Mouse (Mus musculus) olfactory bulb, adult 2 months (tissue): ENCODE data around the gene Wscd2. TPM values are rescaled to one million over a fixed set of nuclear protein-coding genes. Genes with fewer than 3 reads are reported as not detected.

Source experiments
- H3K27ac ChIP-seq: fragments of 200-500 bp; 2 replicates; pipeline ENCODE4 v1.5.1; 2012; ENCODE audit warnings: low read depth, low read length; ENCODE audit not compliant: insufficient read depth
- H3K4me1 ChIP-seq: fragments of 200-500 bp; 2 replicates; pipeline ENCODE4 v1.6.1; 2012; ENCODE audit warnings: low read length; ENCODE audit not compliant: control insufficient read depth, insufficient read depth
- H3K4me3 ChIP-seq: fragments of 200-500 bp; 2 replicates; pipeline ENCODE4 v1.5.1; 2012; ENCODE audit warnings: mild to moderate bottlenecking, low read depth, low read length, moderate library complexity; ENCODE audit not compliant: insufficient read depth
- CTCF ChIP-seq: fragments of 200-500 bp; IDR thresholded peaks from 2 replicates; pipeline ENCODE4 v1.5.1; 2012; ENCODE audit warnings: low read depth, mild to moderate bottlenecking, low read length, moderate library complexity; ENCODE audit not compliant: insufficient read depth
- POLR2A ChIP-seq: fragments of 200-500 bp; IDR thresholded peaks from 2 replicates; pipeline ENCODE4 v1.6.1; 2012; ENCODE audit warnings: mild to moderate bottlenecking, low read depth, low read length, moderate library complexity; ENCODE audit not compliant: insufficient read depth
- whole genome bisulfite sequencing: fragments of 180-500 bp; shearing (Covaris S2); methylation state at CpG from one replicate; pipeline ENCODE4 v1.1.7; 2018; 5-methylcytosine and 5-hydroxymethylcytosine counted together
- polyA plus RNA-seq: library from polyadenylated mRNA; stranded (reverse); fragments of >200 nt; gene quantifications from 2 replicates; pipeline ENCODE4 v1.2.4, GENCODE M21; 2012; ENCODE audit warnings: low replicate concordance; ENCODE audit not compliant: missing spikeins, insufficient read depth, insufficient read length

Wscd2 gene
- polyA plus RNA-seq, 1 experiment, result not detected

- no peak for TF ChIP-seq CTCF
- TF ChIP-seq POLR2A, result no peak
- 92% methylated on average over 8 of the region's 8 CpGs for WGBS
- Histone ChIP-seq H3K4me3 (no peak overlapping the region), H3K27ac (no peak overlapping the region), H3K4me1 (peaks cover 23% of the 10 kb centered on the region)
These were observed 118.4 kb downstream of the Wscd2 start for GRCm38 (mm10) chr5:113608511-113608910.

GRCm38 (mm10) chr5:113609891-113610290 lies 119.8 kb downstream of the Wscd2 start:
- H3K4me1 ChIP-seq, result peaks cover 23% of the 10 kb centered on the region
- WGBS, result 87% methylated on average over 5 of the region's 5 CpGs
- H3K27ac ChIP-seq, result no peak overlapping the region
- no peak overlapping the region for H3K4me3 ChIP-seq
- TF ChIP-seq POLR2A, result no peak
- TF ChIP-seq CTCF, result no peak

DNA sequence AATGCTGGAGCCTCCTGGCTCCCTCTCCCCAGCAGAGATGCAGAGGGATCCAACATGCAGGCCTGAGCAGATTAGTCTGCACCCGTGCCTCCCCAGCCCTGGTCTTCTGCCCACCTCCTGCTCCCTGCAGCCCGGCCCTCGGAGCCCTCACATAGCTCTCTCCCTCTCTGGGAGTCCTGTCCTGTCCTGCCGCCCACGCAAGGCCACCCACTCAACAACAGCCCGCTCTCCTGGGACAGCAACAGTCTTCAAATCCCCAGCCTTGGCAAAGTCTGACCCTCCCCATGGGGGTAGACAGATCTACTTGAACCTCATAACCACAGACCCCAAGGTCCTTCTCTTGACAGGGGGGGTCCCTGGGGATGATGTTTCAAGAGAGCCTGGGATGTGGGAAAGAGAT lies 120.4 kb downstream of the Wscd2 start:
- WGBS, result 77% methylated on average over 6 of the region's 6 CpGs
- Histone ChIP-seq H3K4me3 (no peak overlapping the region), H3K27ac (no peak overlapping the region), H3K4me1 (peaks cover 23% of the 10 kb centered on the region)
- TF ChIP-seq POLR2A, result no peak
- no peak for TF ChIP-seq CTCF

DNA sequence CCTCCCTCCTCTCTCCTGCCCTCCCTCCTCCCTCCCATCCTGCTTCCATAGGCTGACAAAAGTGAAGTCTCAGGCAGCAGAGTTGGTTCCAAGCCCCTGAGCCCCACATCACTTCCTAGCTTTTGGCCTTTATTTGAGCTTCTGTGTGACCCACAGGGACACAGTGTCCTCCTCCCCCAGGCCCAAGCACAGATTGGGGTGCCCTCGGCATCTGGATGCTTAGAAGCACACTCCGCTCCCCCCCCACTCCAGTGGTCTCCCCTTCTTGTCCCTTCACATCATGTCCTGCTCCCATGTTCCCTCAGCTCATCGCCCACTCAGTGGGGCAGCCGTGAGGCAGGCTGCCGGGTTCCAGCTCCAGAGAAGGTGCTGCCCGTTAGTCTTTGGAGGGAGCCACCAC lies 121.0 kb downstream of the Wscd2 start:
- WGBS, result 71% methylated on average over 6 of the region's 6 CpGs
- no peak for TF ChIP-seq POLR2A
- peaks cover 23% of the 10 kb centered on the region for H3K4me1 ChIP-seq
- H3K27ac ChIP-seq, result no peak overlapping the region
- no peak overlapping the region for H3K4me3 ChIP-seq

DNA sequence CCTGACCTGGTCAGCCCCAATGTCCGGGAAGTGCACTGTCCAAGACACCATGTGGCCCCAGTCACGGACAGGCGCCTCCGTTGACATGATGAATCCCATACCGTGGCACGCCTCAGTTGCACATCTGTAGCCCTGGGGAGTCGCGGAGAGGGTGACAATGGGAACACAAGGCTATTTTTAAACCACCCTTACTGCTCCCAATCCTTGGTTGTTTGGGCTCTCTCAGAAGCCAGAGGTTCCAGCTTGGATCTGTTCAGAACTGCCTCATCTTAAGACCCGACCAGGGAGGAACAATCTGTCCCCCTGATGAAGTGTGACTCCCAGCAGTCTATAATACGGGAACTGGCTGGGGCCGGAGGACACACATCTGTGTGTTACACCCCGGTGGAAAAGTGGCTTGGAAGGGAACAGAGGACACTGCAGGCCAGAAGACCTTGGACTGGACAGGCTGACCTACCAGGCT lies 121.7 kb downstream of the Wscd2 start:
- Histone ChIP-seq H3K4me3 (no peak overlapping the region), H3K27ac (no peak overlapping the region), H3K4me1 (peaks cover 23% of the 10 kb centered on the region)
- WGBS, result 52% methylated on average over 12 of the region's 12 CpGs
- TF ChIP-seq POLR2A (no peak), CTCF (no peak)

- no peak overlapping the region for H3K27ac ChIP-seq
- 97% methylated on average over 4 of the region's 4 CpGs for WGBS
- H3K4me1 ChIP-seq, result no peaks in the 10 kb centered on the region
- no peak for TF ChIP-seq CTCF
- no peak for TF ChIP-seq POLR2A
- no peak overlapping the region for H3K4me3 ChIP-seq
These were observed 128.6 kb downstream of the Wscd2 start for GRCm38 (mm10) chr5:113618716-113619115.

- no peak overlapping the region for H3K27ac ChIP-seq
- 100% methylated on average over 1 of the region's 1 CpGs for WGBS
- no peak for TF ChIP-seq POLR2A
- no peak for TF ChIP-seq CTCF
These were observed 129.0 kb downstream of the Wscd2 start for GRCm38 (mm10) chr5:113619151-113619550.

DNA sequence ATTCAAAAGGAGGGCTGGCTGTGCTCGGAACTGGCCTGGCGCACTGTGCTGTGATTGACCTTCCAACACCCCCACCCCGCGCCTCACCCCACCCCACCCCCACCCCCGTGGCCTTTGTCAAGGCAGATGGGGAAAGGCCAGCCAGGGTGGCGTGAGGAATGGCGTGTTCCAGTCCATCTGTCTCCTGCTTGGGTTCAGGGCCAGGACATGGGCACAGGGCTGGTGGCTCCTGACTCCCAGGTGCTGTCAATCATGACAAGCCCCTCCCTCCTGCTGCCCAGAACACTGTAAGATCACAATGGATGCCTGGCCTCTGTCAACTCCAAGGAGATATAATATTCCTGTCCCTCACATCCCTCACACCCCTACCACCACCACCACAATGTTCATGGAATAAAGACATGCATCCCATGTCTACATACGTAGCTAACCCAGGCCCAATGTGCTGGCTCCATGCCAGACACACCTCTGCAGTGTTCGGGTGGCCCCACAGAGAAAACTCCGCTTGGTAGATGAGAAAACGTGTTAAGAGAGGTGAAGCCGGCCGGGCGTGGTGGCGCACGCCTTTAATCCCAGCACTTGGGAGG lies 130.1 kb downstream of the Wscd2 start:
- no peak for TF ChIP-seq POLR2A
- TF ChIP-seq CTCF, result no peak
- no peaks in the 10 kb centered on the region for H3K4me1 ChIP-seq
- no peak overlapping the region for H3K4me3 ChIP-seq
- H3K27ac ChIP-seq, result no peak overlapping the region
- WGBS, result 79% methylated on average over 16 of the region's 16 CpGs

More at GRCm38 (mm10) chr5:113619151-113619550, 129.0 kb downstream of the Wscd2 start:
- H3K4me1 ChIP-seq, result no peaks in the 10 kb centered on the region
- no peak overlapping the region for H3K4me3 ChIP-seq

GRCm38 (mm10) chr5:113620999-113621398 lies 130.9 kb downstream of the Wscd2 start:
- Histone ChIP-seq H3K27ac (no peak overlapping the region), H3K4me3 (no peak overlapping the region), H3K4me1 (no peaks in the 10 kb centered on the region)
- 87% methylated on average over 7 of the region's 7 CpGs for WGBS
- TF ChIP-seq POLR2A, result no peak
- TF ChIP-seq CTCF, result no peak

DNA sequence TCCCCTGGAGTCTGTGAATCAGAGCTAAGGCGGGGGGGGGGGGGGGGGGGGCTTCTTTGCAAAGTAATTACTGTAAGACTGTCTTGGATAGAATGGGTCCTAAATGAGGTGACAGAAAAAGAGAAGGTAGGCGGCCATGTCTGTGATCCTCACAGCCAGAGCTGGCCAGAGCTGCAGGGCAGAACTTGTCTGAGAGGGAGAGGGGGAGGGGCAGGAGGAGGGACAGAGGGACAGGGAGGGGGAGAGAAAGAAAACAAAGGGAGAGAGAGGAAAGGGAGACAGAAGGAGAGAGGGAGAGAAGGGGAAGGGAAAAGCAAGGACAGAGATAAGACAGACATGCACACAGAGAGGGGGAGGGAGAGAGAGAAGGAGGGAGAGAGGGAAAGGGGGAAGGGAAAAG lies 132.9 kb downstream of the Wscd2 start:
- no peak overlapping the region for H3K4me3 ChIP-seq
- WGBS, result 35% methylated on average over 2 of the region's 2 CpGs
- peaks cover 18% of the 10 kb centered on the region for H3K4me1 ChIP-seq
- H3K27ac ChIP-seq, result no peak overlapping the region
- TF ChIP-seq POLR2A, result no peak
- no peak for TF ChIP-seq CTCF
